Mouse (Mus musculus): ENCODE measurements around the gene Gm20388.

Gm20388 gene

DNA sequence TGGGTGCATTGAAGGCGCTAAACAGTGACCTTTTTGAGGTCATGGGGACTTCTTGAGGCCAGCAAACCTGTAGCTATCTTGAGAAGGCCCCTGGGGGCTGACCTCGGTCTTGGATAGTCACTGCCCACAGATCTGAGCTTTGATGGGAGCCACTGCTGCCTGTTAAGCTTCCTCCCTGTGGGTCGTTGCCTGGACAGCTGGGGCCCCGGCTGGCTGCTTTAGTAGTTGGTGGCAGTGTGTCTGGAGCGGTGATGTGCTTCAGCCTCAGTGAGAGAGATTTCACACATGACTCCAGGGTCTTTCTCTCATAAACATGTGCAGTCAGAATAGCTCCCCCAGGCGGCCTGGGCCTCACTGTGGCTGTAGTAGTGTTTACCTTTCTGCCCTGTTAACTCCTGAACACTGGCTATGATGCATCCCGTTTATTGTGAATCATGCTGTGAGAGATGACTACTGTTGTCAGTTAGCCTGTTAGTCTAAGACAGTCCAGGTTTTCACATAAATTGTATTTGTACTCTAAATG, 2100.5 kb downstream of the Gm20388 start:
- no peak for DNase-seq (ENCODE audit: low spot score)

DNA sequence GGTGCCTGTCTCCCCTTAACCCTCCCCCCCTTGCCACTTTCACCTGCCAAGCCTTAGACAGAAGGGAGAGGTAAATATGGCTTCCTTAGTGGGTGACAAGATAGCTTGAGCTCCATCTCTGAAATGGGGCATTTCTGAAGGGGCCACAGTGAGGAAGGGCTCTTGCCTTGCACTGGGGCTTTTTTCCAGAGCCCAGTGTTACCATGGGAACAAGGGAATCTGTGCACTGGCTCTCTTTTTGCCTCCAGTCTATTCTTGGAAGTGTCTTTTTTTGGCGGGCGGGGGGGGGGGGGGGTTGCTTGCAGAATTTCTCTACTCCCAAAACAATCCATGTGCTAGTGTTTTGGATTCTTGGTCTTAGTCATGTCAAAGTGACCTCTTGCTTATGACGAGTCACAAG, 2104.0 kb downstream of the Gm20388 start:
- no peak for DNase-seq (ENCODE audit: low spot score)

DNA sequence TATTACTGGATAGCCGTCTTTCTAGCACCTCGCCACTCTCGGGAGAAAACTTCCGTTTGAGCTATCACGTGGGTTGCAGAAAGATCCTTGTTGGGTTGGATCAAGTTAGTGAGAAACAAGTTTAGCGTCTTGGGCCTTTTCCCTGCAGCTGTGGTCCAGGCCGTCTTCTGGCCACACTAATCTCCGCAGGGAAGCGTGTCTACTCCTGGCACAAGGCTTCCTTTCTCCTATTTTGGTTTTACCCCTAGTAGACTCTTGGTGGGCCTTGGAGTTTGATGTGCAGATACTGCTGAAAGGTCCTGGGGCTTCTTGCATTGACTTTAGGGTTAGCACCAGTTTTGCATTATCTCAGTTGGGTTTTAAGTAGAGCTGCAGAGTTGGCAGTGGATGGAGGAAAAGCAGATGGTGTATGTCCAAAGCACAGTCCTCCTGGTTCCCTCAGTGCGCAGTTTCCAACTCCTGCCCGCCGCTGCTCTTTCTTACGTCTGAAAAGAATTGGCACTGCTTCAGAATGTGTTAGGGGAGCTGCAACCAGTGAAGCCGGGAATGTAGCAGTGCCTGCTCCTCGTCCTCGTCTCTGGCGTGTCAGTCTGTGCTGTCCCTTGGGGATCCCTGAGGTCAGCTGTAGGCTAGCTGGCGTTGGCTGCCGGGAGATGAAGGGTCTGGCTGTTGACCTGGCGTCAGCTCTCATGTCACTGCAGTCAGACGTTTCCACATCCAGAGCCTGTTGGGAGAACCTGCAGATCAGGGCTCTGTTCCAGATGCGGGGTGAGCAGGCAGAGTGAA, 2107.6 kb downstream of the Gm20388 start:
- DNase-seq (ENCODE audit: low spot score), result no peak

- no peak for DNase-seq (ENCODE audit: low spot score)
Observed at GRCm38 (mm10) chr8:122019162-122019561, 2108.5 kb downstream of the Gm20388 start.

GRCm38 (mm10) chr8:122020050-122020771, 2109.6 kb downstream of the Gm20388 start:
- no peak for DNase-seq (ENCODE audit: low spot score)

- DNase-seq (ENCODE audit: low spot score), result no peak
Observed at GRCm38 (mm10) chr8:122021725-122022124, 2111.1 kb downstream of the Gm20388 start.

GRCm38 (mm10) chr8:122022274-122022673, 2111.6 kb downstream of the Gm20388 start:
- DNase-seq (ENCODE audit: low spot score), result no peak

DNA sequence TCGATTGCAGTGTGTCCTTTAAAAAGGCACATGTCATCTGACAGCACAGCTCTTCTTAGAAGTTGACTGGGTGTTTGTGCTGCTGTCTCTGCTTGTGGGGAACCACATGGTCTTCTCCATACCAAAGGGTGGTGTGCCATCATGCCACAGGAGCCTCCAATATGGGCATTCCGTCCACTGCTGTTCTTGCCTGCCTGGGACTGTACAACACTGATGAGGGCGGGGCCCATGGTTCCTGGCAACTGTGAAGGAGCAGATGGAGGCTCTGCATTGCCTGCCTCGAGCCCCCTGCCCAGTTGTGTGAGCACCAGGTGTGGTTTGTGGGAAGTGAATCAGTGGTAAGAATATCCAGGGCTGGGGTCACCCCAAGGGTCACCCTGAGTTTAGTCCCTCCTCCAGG, 2112.1 kb downstream of the Gm20388 start:
- DNase-seq (ENCODE audit: low spot score), result no peak

- DNase-seq (ENCODE audit: low spot score), result no peak
Observed at GRCm38 (mm10) chr8:122025546-122025945, 2114.9 kb downstream of the Gm20388 start.

DNA sequence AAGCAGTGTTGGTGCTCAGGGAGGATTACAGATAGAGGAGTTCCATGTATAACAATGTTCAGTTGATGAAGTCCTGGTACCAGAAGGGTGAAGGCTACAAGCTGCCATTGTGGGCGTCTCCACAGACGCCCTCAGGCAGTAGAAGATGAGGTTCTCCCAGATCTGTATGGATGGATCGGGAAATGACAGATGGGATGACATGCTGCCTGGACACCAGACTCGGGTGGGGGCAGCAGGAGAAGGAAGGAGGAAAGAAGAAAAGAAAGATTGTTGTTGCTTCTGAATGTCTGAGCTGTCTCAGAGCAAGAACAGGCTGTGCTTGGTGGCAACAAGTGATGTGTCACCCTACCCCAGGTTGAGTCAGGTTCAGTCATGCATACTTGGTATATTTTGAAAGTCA, 2117.5 kb downstream of the Gm20388 start:
- no peak for DNase-seq (ENCODE audit: low spot score)

- DNase-seq (ENCODE audit: low spot score), result no peak
Observed at GRCm38 (mm10) chr8:122030965-122031364, 2120.3 kb downstream of the Gm20388 start.

- DNase-seq (ENCODE audit: low spot score), result no peak
Observed at GRCm38 (mm10) chr8:122032741-122033140, 2122.1 kb downstream of the Gm20388 start.

DNA sequence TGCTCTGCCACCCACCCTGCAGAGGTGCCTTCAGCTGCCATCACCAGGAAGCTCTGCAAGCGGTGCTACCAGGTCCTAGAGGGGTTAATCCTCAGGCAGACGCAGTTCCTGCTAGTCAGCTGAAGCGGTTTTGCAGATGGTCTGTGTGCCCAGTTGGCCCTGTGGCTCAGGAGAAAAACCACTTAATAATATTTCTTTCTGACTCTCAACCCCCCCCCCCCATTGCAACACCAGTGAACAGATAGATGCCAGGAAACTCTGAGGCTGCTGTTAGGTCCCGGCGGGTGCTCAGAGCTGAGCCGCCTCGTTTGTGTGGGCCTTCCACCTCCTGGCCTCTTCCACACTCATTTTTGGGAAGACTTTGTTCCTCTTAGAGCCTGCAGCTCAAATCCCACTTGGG, 2124.9 kb downstream of the Gm20388 start:
- DNase-seq (ENCODE audit: low spot score), result no peak

DNA sequence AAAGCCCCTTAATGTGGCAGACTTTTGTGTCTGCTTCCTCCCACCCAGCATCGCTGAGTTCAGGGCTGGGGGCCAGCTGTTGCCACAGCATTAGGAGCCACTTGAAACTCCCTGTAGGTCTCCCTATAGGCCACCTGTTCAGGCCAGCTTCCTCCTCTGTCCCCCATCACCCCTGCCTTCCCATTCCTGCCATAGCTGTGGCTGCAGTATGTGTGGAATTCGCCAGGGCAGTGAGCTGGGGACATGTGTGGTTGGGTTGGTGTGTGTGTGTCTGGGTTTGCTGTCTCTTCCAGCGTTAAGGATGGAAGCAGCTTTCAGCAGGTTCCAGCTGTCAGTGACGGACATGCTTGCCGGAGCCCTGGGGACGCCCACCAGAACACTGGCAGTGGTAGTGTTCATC, 2125.7 kb downstream of the Gm20388 start:
- DNase-seq (ENCODE audit: low spot score), result no peak

GRCm38 (mm10) chr8:122037279-122037678, 2126.6 kb downstream of the Gm20388 start:
- no peak for DNase-seq (ENCODE audit: low spot score)

- DNase-seq (ENCODE audit: low spot score), result no peak
Observed at GRCm38 (mm10) chr8:122038076-122038475, 2127.4 kb downstream of the Gm20388 start.

DNA sequence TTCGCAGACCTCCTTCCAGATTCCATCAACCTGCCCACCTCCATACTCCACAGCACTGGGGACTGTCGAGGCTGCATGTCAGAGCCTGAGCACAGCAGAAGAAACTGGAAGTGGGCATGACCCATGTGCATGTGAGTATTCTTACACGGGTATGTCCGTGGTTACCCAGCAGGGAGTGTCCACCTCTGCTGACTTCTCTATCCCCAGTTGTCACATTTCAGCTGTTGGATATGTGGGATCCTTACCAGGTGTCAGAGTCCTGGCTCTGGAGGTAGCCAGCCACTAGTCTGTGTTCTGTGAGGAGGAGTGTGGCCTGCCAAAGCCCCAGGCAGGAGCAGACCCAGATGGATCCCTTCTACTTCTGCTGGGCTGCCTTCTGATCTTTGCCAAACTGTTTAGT, 2128.8 kb downstream of the Gm20388 start:
- no peak for DNase-seq (ENCODE audit: low spot score)

DNA sequence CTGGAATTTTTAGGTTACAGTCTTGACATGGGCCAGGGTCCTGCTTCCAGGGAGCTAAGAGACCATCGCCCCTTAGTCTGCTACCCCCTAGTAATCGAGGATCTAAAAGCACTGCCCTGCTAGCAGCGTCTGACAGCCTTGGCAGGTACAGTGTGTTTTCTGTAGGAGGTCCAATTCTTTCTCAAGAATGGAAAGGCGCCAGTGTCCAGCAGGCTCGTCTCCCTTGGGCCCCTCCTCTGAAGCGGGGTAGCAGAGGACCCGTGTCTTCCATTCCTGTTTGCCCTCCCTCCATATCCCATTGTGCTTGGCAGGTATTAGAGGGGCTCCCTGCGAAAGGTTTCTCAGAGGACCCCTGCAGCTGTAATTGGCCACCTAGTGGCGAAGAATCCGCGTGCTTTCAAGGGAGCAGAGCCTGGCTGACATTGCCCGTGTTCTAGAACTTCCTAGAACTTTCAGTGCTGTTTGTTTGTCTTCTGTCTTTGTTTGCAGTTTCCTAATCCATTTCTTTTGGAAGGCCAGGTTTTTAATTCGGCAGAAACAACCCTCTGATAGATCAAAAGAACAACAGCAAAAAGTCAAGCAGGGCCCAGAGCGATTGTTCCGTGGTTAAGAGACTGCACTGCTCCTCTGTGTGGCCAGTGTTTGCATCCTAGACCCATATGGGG, 2136.7 kb downstream of the Gm20388 start:
- DNase-seq (ENCODE audit: low spot score), result no peak

GRCm38 (mm10) chr8:122049266-122049665, 2138.6 kb downstream of the Gm20388 start:
- no peak for DNase-seq (ENCODE audit: low spot score)

DNA sequence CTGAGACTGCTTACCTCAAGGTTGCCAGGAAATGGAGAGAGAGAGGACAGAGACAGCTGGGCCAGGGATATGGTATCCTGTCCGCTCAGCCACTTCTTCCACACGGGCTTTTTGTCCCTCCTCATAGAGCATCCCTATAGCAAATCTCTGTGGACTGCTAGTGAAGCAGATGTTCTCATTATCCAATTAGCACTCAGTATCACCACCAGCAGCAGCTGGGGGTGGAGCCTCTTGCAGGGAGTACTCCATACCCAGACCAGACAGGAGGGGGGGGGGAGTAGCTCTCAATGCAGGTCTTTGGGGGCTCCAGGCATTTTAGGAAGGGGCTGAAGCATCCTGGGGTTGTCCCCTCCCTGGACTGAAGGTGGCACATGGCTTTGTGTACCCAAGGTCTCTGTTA, 2139.3 kb downstream of the Gm20388 start:
- no peak for DNase-seq (ENCODE audit: low spot score)

- DNase-seq (ENCODE audit: low spot score), result no peak
Observed at GRCm38 (mm10) chr8:122050620-122051019, 2140.0 kb downstream of the Gm20388 start.

DNA sequence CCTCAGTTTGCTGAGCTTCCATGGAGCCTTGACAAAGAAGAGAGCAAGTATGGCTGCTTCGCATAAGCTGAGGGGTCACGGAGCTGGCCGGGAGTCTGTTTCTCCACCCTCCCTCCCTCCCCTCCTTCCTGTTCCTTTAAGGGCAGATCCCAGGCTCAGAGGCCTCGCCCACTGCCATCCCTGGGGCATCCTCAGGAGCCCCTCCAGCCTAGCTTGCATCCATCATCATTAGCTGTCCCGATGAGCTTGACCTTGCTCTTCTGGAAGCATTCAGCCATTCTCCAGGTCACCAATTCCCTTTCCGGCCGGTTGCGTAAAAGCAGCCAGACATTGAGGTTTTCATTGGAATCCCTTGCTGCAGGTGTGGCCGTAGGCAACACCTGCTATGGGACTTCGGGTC, 2144.7 kb downstream of the Gm20388 start:
- DNase-seq (ENCODE audit: low spot score), result no peak

- no peak for DNase-seq (ENCODE audit: low spot score)
Observed at GRCm38 (mm10) chr8:122056113-122056512, 2145.5 kb downstream of the Gm20388 start.

Measured in ovary, postnatal 14 days (tissue).